Mouse (Mus musculus): ENCODE data around the gene Psap.

Psap gene

GRCm38 (mm10) chr10:60277207-60278005 lies at the start of gene Psap:
TSS of gene Psap (plus strand) at chr10:60277627.
- 2% methylated on average over 54 of the region's 54 CpGs for WGBS

GRCm38 (mm10) chr10:60227666-60228065 lies 49.8 kb upstream of the Psap start:
- WGBS, result 87% methylated on average over 4 of the region's 4 CpGs

DNA sequence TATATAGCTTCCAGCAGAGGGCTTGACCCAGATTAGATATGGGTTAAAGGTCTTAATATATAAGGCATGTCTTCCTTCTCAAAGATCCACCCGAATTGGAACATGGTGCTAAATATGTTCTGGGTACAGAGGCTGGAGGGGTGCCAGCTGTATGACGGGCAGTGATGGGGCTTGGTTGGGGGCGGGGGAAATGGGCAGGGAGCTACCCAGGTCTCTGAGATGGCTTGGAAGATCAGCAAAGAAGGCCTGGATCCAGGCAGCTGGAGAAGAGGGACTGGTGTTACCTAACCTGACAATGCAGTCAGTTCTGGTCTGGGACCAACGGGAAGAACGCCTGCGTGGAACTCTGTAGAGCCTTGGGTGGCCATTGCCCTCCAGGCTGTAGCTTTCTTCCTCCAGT lies 48.3 kb upstream of the Psap start:
- WGBS, result 87% methylated on average over 6 of the region's 6 CpGs

- 80% methylated on average over 6 of the region's 6 CpGs for WGBS
Measured at GRCm38 (mm10) chr10:60230321-60231088, 46.9 kb upstream of the Psap start.

DNA sequence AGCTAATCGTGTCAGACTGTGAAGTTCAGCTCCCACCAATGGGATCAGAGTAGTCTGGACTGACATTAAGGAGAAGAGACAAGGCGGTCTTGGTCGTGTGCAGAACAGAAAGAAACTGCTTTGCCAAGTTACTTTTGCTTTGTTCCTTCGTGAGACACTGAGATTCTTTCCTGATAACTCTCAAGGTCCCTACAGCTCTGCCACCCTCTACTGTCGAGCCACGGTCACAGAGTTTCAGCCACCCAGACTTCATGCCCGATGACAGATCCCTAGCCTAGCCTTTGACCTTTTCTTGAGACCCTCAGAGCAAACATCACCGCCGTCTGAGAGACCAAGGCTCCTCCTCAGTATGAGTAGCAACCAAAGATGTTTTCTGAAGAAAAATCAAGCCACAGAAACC lies 43.4 kb upstream of the Psap start:
- 78% methylated on average over 9 of the region's 9 CpGs for whole genome bisulfite sequencing

DNA sequence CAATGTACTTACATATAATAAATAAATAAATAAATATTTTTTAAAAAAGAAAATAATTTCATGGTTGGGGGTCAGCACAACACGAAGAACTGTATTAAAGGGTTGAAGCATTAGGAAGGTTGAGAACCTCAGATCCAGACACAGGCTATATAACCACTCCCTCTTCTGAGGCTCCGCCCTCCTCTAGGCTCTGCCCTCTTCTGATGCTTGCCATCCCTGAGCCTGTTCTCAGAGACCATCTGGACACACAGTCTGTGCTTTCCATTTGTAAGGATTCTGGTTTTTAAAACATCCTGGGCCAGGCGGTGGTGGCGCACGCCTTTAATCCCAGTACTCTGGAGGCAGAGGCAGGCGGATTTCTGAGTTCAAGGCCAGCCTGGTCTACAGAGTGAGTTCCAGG lies 41.6 kb upstream of the Psap start:
- 93% methylated on average over 6 of the region's 6 CpGs for WGBS

GRCm38 (mm10) chr10:60237475-60238154 lies 39.8 kb upstream of the Psap start:
- WGBS, result 71% methylated on average over 10 of the region's 10 CpGs

GRCm38 (mm10) chr10:60240416-60240815 lies 37.0 kb upstream of the Psap start:
- 92% methylated on average over 6 of the region's 6 CpGs for WGBS

DNA sequence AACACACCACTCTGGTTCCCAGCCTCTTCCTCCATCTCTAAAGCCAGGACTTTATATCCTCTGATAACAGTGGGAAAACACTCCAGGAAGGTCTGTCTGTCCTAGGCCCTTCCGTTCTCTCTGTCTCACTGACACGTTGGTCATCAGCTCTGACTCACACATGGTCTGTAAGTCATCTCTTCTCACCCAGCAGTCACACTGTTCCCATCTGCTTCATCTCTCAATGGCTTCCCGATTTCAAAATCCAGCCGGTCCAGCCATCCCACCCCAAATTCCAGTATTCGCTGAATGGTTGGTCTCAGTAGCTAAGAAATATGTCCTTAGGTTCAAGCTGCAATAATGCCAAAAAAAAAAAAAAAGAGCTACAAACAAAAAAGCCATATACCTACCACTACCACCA lies 33.5 kb upstream of the Psap start:
- 92% methylated on average over 5 of the region's 5 CpGs for WGBS

DNA sequence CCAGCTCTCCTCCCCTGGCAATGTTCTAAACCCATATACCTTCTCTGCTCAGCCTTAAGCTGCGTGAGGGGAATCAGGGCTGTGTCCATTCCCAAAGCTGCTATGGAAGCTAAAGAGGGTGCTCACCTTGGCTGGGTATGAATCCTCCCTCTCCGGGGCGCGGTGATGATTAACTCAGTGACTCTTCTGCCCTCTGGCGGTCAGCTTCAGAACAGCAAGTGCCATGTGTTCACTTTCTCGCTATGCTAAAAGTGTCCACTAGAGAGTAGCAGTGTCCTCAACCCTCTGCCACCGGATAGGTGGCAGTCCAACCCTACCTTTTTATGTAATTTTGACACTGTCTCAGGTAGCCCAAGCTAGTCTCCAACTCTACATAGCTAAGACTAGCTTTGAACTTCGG lies 32.4 kb upstream of the Psap start:
- 3% methylated on average over 8 of the region's 8 CpGs for WGBS

DNA sequence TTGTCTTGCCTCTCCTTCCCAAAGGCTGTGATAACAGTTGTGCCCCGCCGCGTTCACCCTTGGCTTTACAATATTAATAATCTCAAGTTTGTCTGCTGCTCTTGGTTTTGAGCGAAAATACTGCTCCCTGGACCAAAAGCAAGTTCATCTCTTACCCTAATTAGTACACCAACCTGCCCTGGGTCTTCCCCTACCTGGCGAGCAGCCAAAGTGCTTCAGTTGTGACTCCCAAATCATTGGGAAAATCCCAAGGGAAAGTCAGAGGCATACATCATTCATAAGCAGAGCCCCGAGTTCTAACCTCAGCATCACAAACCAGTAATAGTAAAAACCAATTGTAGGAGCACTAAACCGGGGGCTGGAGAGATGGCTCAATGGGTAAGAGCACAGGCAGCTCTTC lies 31.8 kb upstream of the Psap start:
- WGBS, result 79% methylated on average over 7 of the region's 7 CpGs

GRCm38 (mm10) chr10:60246519-60246918 lies 30.9 kb upstream of the Psap start:
- WGBS, result 56% methylated on average over 5 of the region's 5 CpGs

GRCm38 (mm10) chr10:60248345-60248744 lies 29.1 kb upstream of the Psap start:
- 88% methylated on average over 3 of the region's 3 CpGs for WGBS

DNA sequence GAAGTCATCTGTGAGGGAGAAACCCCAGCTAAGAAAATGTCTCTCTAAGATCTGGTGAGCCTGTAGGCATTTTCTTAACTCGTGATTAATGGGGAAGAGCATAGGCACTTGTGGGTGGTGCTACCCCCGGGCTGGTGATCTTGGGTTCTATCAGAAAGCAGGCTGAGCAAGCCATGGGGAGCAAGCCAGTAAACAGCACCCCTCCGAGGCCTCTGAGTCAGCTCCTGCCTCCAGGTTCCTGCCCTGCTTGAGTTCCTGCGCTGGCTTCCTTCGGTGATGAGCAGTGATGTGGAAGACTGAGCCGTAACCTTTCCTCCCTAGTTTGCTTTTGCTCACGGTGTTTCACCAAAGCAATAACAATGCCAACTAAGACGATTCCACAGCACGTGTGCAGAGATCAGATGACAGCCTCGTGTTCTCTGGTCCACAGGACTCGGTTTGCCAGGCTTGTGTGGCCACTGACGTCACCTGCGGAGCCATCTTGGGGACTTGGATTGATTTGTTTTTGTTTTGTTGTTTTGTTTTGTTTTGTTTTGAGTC lies 26.9 kb upstream of the Psap start:
- WGBS, result 85% methylated on average over 13 of the region's 13 CpGs

DNA sequence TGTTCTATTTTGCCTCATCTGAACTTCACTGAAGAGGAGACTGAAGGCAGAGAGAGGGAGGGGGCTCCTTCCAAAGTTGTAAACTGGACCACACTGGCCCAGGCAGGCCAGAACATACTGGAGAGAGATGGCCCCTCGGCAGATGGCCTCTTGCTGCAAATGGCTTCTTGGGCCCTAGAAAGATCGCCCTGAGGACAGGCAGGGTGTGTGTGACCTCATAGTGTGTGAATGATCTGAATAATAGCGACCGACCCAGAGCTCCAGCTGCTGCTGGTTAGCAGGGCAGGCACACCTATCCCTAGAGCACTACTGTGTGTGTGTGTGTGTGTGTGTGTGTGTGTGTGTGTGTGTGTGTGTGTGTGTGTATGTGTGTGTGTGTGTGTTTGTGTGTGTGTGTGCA lies 25.2 kb upstream of the Psap start:
- 83% methylated on average over 4 of the region's 4 CpGs for WGBS

- WGBS, result 82% methylated on average over 4 of the region's 4 CpGs
Measured at GRCm38 (mm10) chr10:60252606-60253005, 24.8 kb upstream of the Psap start.

DNA sequence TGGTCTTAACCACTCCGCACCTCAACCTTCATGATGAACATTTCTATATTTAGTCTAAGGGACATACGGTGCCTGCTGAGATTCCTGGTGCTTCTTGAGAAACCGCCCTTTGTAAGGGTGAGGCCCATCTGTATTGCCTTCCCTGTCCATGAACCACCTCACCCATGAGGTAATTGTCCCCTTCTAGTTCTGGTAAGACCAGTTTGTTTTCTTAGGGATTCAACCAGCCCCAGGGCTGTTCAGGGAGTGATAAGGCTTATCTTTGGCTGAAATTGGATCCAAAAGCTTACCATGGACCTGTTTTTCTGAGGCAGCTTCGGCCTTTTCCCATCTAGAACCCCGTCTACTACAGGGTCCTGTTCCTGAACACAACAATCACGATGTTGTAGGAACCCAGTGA lies 21.3 kb upstream of the Psap start:
- 95% methylated on average over 6 of the region's 6 CpGs for WGBS

DNA sequence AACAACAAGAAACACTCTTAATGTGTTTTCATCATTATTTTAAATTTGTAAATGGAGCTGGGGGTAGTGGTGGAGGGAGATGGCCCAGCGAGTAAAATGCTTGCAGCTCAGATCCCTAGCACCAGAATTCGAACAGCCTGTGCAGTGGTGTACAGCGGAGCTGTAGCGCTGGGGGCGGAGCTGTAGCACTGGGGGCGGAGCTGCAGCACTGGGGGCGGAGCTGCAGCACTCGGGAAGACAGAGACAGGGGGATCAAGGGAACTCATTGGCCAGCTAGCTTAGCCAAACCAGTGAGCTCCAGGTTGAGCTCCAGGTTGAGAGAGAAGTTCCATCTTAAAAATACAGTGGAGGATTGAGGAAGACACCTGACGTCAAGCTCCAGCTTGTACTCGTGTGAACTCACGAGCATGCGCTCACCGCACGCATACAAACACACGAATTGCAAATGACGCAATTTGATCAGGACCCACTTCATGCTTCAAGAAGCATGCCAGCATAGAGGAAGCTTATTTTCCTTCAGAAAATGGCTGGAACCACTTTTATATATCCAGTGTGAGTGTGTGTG lies 20.1 kb upstream of the Psap start:
- WGBS, result 62% methylated on average over 16 of the region's 16 CpGs

- 86% methylated on average over 5 of the region's 5 CpGs for WGBS
Measured at GRCm38 (mm10) chr10:60260557-60261294, 16.7 kb upstream of the Psap start.

- WGBS, result 55% methylated on average over 5 of the region's 5 CpGs
Measured at GRCm38 (mm10) chr10:60261530-60261929, 15.9 kb upstream of the Psap start.

DNA sequence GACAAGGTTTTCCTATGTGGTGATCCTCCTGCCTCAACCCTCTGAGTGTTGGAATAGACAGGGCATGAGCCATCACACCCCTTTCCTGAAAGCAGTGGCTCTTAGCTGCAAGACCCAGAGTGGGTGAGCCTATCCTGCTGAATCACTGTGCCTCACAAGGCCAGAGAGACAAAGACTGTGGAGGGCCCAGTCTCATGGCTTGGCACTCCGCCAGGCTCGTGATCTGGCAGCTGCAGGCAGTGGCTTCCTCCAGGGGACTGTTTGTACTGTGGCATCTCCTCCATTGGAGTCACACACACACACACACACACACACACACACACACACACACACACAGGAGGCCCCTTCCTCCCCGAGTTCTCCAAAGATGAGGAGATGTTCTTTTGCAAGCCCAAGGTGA lies 15.0 kb upstream of the Psap start:
- 24% methylated on average over 3 of the region's 3 CpGs for WGBS

Data from cerebral cortex, adult 2 months (tissue).